Mouse (Mus musculus) liver, embryonic 15.5 days (tissue): Measurements from ENCODE around the gene Vmn1r51. TPM values are rescaled to one million over a fixed set of nuclear protein-coding genes. Genes with fewer than 3 reads are reported as not detected.
"Not testable (repeated sequence)": the region's sequence is repeated elsewhere in the genome, so short reads cannot be mapped to it uniquely, and the experiment has no call there.

Experiments
- ATAC-seq: fragments of 200-750 bp; cut with Nextera tagmentation; 2 replicates; pipeline ENCODE4 v1.8.0; 2017; ENCODE audit warnings: moderate number of reproducible peaks, mild to moderate bottlenecking, moderate library complexity; ENCODE audit not compliant: insufficient read depth
- H3K27ac ChIP-seq: fragments of 300-500 bp; sonication (generic); replicated peaks from 2 replicates; pipeline ENCODE4 v1.5.1; 2015; ENCODE audit warnings: mild to moderate bottlenecking, inconsistent platforms
- H3K27me3 ChIP-seq: fragments of 300-500 bp; sonication (generic); 2 replicates; pipeline ENCODE4 v1.6.1; 2015; ENCODE audit warnings: mild to moderate bottlenecking, inconsistent platforms
- H3K36me3 ChIP-seq: fragments of 300-500 bp; sonication (generic); replicated peaks from 2 replicates; pipeline ENCODE4 v1.6.1; 2015; ENCODE audit warnings: moderate library complexity, mild to moderate bottlenecking, inconsistent platforms
- H3K4me1 ChIP-seq: fragments of 300-500 bp; sonication (generic); replicated peaks from 2 replicates; pipeline ENCODE4 v1.6.1; 2015; ENCODE audit warnings: inconsistent platforms
- H3K4me2 ChIP-seq: fragments of 300-500 bp; sonication (generic); 2 replicates; pipeline ENCODE4 v1.6.1; 2015; ENCODE audit warnings: moderate library complexity, mild to moderate bottlenecking, inconsistent platforms
- H3K4me3 ChIP-seq: fragments of 300-500 bp; sonication (generic); replicated peaks from 2 replicates; pipeline ENCODE4 v1.5.1; 2015; ENCODE audit warnings: mild to moderate bottlenecking, inconsistent platforms
- H3K9ac ChIP-seq: fragments of 300-500 bp; sonication (generic); 2 replicates; pipeline ENCODE4 v1.6.1; 2015; ENCODE audit warnings: moderate library complexity, mild to moderate bottlenecking, inconsistent platforms
- H3K9me3 ChIP-seq: fragments of 300-500 bp; sonication (generic); replicated peaks from 2 replicates; pipeline ENCODE4 v1.6.1; 2016; ENCODE audit warnings: inconsistent platforms
- WGBS: fragments of 180-500 bp; shearing (Covaris S2); methylation state at CpG from one replicate; pipeline ENCODE4 v1.1.7; 2015; ENCODE audit warnings: mixed read lengths; ENCODE audit not compliant: insufficient replicate concordance; 5-methylcytosine and 5-hydroxymethylcytosine counted together
- polyA plus RNA-seq: library from polyadenylated mRNA; unstranded; fragments of >200 nt; fragmentation: Nextera tagmentation; extraction: Ambion mirVana; gene quantifications from 2 replicates; pipeline ENCODE4 v1.2.1, GENCODE M21; 2015

The Vmn1r51 gene
- polyA plus RNA-seq = not detected in 2 replicates

DNA sequence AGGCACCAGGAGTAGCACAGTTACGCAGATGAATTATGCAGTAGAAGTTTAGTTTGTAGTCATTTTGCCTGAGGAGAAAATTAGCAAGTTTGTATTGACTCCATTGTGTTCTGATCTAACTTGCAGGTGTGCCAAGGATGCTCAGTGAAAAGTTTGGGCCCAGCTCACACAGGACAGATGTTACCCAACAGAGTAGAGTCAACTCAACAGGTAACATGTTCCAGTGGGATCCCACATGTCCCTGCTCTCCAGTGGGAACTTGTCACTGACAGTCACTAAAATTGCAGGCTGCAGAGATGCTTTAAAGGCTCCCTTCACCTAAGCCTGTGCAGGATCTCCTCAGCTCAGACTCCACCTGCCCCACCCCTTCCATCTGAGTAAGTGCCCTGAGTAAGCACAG is at the start of gene Vmn1r51:
Gene Vmn1r51 (plus strand): TSS at position 301 of the 400 bp plus-strand sequence.
- 67% methylated on average over 1 of the region's 1 CpGs for WGBS
- not testable (repeated sequence) for H3K4me2 ChIP-seq, H3K4me1 ChIP-seq, H3K27me3 ChIP-seq, H3K9me3 ChIP-seq, H3K4me3 ChIP-seq, ATAC-seq, H3K36me3 ChIP-seq, H3K9ac ChIP-seq, H3K27ac ChIP-seq

DNA sequence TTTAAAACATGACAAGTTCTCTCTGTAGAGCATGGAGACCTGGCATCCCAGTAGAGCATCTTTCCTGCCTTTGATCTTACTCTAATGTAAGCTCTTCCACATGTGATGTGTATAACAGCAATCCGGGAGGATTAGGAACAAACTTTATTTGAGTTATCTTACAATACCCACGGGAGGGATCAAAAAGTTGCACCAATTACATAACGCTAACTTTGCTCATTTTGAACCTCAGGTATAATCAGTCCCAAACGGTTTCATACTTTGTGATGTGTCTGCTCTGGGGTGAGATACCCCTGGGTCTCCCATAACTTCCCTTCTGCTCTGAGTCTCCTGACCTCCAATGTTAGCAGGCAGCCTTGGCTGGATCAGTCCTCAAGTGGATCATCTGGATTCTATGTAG is 44.0 kb upstream of the Vmn1r51 start, which contains the start of gene Vmn1r49:
Gene Vmn1r49 (minus strand): TSS at position 101 of the 400 bp plus-strand sequence.
- H3K27me3 ChIP-seq = no peaks in the 10 kb centered on the region
- WGBS = 66% methylated on average over 4 of the region's 4 CpGs
- H3K36me3 ChIP-seq = no peaks in the 10 kb centered on the region
- no peak within 1 kb of the TSS for H3K4me3 ChIP-seq
- H3K4me2 ChIP-seq = no peak within 1 kb of the TSS
- H3K9me3 ChIP-seq = no peaks in the 10 kb centered on the region
- H3K4me1 ChIP-seq = no peaks in the 10 kb centered on the region
- H3K9ac ChIP-seq = no peak within 1 kb of the TSS
- H3K27ac ChIP-seq = no peak within 1 kb of the TSS
- ATAC-seq = no peak

DNA sequence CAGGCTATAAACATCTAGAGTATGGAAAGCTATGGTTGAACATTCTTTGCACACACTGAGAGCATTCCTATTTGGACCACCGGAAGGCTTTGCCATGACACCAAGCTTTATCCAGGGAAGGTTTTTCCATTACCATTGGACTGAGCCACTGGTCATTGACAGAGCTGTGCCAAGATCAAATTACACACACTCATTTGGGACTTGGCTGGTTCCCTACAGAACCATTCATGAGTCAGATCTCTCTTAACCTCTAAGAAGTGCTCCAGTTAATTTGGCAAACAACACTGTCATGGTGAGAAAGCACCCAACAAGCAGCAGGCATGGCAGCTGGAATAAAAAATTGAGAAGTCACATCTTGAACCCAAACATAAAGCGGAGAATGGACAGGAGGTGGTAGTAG is 21.8 kb upstream of the Vmn1r51 start:
- Histone ChIP-seq H3K9ac (no peak overlapping the region), H3K36me3 (no peaks in the 10 kb centered on the region), H3K4me3 (no peak overlapping the region), H3K27me3 (no peaks in the 10 kb centered on the region), H3K4me2 (no peak overlapping the region), H3K27ac (no peak overlapping the region), H3K9me3 (no peaks in the 10 kb centered on the region), H3K4me1 (no peaks in the 10 kb centered on the region)
- no peak for ATAC-seq
- WGBS = 64% methylated on average over 2 of the region's 2 CpGs

DNA sequence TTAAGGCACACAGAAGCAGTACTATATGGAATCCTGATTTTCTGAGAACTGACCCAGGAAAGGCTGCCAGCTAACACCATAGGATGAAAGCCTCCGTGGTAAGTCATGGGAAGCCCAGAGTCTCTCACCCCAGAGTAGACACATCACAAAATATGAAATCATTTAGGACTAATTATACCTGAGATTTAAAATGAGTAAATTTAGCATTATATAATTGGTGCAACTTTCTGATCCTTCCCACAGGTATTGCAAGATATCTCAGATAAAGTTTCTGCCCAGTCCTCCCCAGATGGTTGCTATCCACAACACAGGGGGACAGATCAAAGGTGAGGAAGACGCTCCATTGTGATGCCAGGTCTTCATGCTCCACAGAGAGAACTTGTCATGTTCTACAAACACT is 21.3 kb upstream of the Vmn1r51 start, which contains the start of gene Vmn1r50:
Gene Vmn1r50 (plus strand): TSS at position 301 of the 400 bp plus-strand sequence.
- 32% methylated on average over 2 of the region's 2 CpGs for WGBS
- no peaks in the 10 kb centered on the region for H3K4me1 ChIP-seq
- no peaks in the 10 kb centered on the region for H3K36me3 ChIP-seq
- H3K9me3 ChIP-seq = no peaks in the 10 kb centered on the region
- H3K27ac ChIP-seq = no peak within 1 kb of the TSS
- no peaks in the 10 kb centered on the region for H3K27me3 ChIP-seq
- ATAC-seq = no peak
- H3K4me3 ChIP-seq = no peak within 1 kb of the TSS
- H3K9ac ChIP-seq = no peak within 1 kb of the TSS
- no peak within 1 kb of the TSS for H3K4me2 ChIP-seq

DNA sequence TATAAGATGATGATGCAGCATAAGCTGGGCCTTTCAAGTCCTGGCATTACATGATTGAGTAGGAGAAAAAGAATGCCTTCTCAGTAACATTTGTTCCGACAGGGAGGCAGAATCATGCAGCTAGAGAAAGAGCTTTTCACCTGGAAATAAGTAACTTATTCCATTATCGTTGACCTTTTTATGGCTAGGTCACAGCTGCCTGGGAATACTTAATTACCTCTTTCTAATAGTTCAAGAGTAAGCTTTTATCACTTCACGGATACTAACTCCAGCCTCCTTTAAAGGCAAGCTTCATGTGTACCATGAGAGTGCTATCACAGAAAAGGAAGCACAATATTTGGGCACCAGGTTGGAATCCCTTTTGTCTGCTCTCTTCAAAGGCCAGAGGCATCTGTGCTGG is 37.7 kb downstream of the Vmn1r51 start:
- Histone ChIP-seq H3K27ac (no peak overlapping the region), H3K9ac (no peak overlapping the region), H3K4me3 (no peak overlapping the region), H3K9me3 (no peaks in the 10 kb centered on the region), H3K4me1 (no peaks in the 10 kb centered on the region), H3K4me2 (no peak overlapping the region), H3K36me3 (no peaks in the 10 kb centered on the region), H3K27me3 (no peaks in the 10 kb centered on the region)
- no peak for ATAC-seq
- 58% methylated on average over 3 of the region's 3 CpGs for WGBS

DNA sequence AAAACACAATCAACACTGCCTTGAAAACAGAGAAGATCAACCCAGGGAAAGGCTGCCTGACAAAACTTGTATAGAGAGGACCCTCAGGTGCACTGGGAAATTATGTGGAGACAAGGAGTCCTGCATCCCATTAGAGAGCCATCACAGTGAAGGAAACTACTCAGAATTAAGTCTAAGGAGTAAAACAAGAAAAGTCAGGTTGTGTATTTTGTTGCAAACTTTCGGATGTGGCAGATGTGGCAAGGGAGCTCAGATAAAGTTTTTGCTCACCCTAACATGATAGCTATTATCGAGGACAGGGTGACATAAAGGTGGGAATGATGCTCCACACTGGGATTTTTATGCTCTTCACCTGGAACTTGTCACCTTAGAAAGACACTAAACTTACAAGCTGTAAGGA is 52.1 kb downstream of the Vmn1r51 start, which contains the start of gene Vmn1r52:
Gene Vmn1r52 (plus strand): TSS at position 301 of the 400 bp plus-strand sequence.
- H3K36me3 ChIP-seq = no peaks in the 10 kb centered on the region
- no peaks in the 10 kb centered on the region for H3K9me3 ChIP-seq
- no peak for ATAC-seq
- H3K9ac ChIP-seq = no peak within 1 kb of the TSS
- no peaks in the 10 kb centered on the region for H3K27me3 ChIP-seq
- 27% methylated on average over 2 of the region's 2 CpGs for WGBS
- H3K4me2 ChIP-seq = no peak within 1 kb of the TSS
- H3K4me3 ChIP-seq = no peak within 1 kb of the TSS
- H3K4me1 ChIP-seq = no peaks in the 10 kb centered on the region
- no peak within 1 kb of the TSS for H3K27ac ChIP-seq

Other genes starting within 250 kb of the Vmn1r51 start
- gene Vmn1r42, start 246.2 kb upstream of the Vmn1r51 start, polyA plus RNA-seq = not detected in 2 replicates
- gene Vmn1r43, start 246.2 kb upstream of the Vmn1r51 start, polyA plus RNA-seq = 0.01 TPM in 1 of 2 replicates, not detected in the other
- not detected in 2 replicates for gene Vmn1r44, start 238.9 kb upstream of the Vmn1r51 start, polyA plus RNA-seq
- not detected in 2 replicates for gene Vmn1r45, start 182.0 kb upstream of the Vmn1r51 start, polyA plus RNA-seq
- gene Vmn1r46, start 153.3 kb upstream of the Vmn1r51 start, polyA plus RNA-seq = not detected in 2 replicates
- gene Vmn1r47, start 106.4 kb upstream of the Vmn1r51 start, polyA plus RNA-seq = not detected in 2 replicates
- gene Vmn1r48, start 85.8 kb upstream of the Vmn1r51 start, polyA plus RNA-seq = not detected in 2 replicates
- not detected in 2 replicates for gene Vmn1r49, start 44.1 kb upstream of the Vmn1r51 start, polyA plus RNA-seq
- not detected in 2 replicates for gene Vmn1r50, start 21.2 kb upstream of the Vmn1r51 start, polyA plus RNA-seq
- gene Vmn1r52, start 52.2 kb downstream of the Vmn1r51 start, polyA plus RNA-seq = not detected in 2 replicates
- not detected in 2 replicates for gene V1ra8, start 80.2 kb downstream of the Vmn1r51 start, polyA plus RNA-seq
- gene Vmn1r53, start 101.8 kb downstream of the Vmn1r51 start, polyA plus RNA-seq = not detected in 2 replicates
- not detected in 2 replicates for gene Vmn1r54, start 123.7 kb downstream of the Vmn1r51 start, polyA plus RNA-seq
- gene BC048671, start 178.6 kb downstream of the Vmn1r51 start, polyA plus RNA-seq = 0.10 TPM in 1 of 2 replicates, not detected in the other
- gene Chst13, start 202.6 kb downstream of the Vmn1r51 start, polyA plus RNA-seq = 13.9 and 15.1 TPM in 2 replicates
- 23.2 and 28.9 TPM in 2 replicates for gene Uroc1, start 210.7 kb downstream of the Vmn1r51 start, polyA plus RNA-seq
- 2.9 and 3.0 TPM in 2 replicates for gene Zxdc, start 246.9 kb downstream of the Vmn1r51 start, polyA plus RNA-seq